In genomic region chr5:126862078-126862477, GRCm38 (mm10) we compare ENCODE assay signal across 21 mouse cellular contexts.
DNase-seq lines count a peak whose midpoint lies in the region; ATAC-seq and TF ChIP-seq lines count a peak whose summit lies in the region.
"Had no signal": no experiment of that assay in that cellular context is flagged by ENCODE, and none has a peak within 500 bp of the region (broad histone marks: within the 10 kb centered on the region; RNA-seq: fewer than 3 reads in every experiment).

No protein-coding gene starts in this region.

- 0 out of 2 replicates have a peak, but pooled peaks have one; percentile 53 for ATAC-seq in liver, embryonic 13.5 days (ENCODE audit: low read depth)
- ATAC-seq in liver, embryonic 11.5 days (replicated peaks; ENCODE audit: low FRiP score) = no peak
- peak; percentile 72; the same call in 1 of the 2 replicates for ATAC-seq in liver, postnatal 0 days
- ATAC-seq: activated CD4-positive, CD25-positive, alpha-beta regulatory T cell, adult 4 months; CD4-positive, CD25-positive, alpha-beta regulatory T cell, adult 4 months; Patski had no signal

- TF ChIP-seq EP300 in liver, postnatal 0 days (IDR thresholded peaks at IDR 0.05; ENCODE audit: low read depth) = no peak

- H3K4me3 ChIP-seq in liver, embryonic 13.5 days (replicated peaks) = no peak overlapping the region
- H3K4me3 ChIP-seq in liver, embryonic 11.5 days (ENCODE audit: low read depth, low read length) = no peak overlapping the region
- H3K4me3 ChIP-seq in liver, postnatal 0 days (ENCODE audit: low read depth, low read length) = no peak overlapping the region

- WGBS in liver, embryonic 13.5 days (ENCODE audit: insufficient replicate concordance) = 50% methylated on average over 1 of the region's 1 CpGs
- WGBS in liver, embryonic 11.5 days = 76% methylated on average over 1 of the region's 1 CpGs
- 67% methylated on average over 1 of the region's 1 CpGs for WGBS in liver, postnatal 0 days (ENCODE audit: insufficient replicate concordance)

- no peaks in the 10 kb centered on the region for H3K4me1 ChIP-seq in liver, embryonic 13.5 days (replicated peaks)
- H3K4me1 ChIP-seq in liver, embryonic 11.5 days (replicated peaks; ENCODE audit: control insufficient read depth, insufficient read depth, low read length) = no peaks in the 10 kb centered on the region
- no peaks in the 10 kb centered on the region for H3K4me1 ChIP-seq in liver, postnatal 0 days (ENCODE audit: insufficient read depth)

- no peaks in the 10 kb centered on the region for H3K27me3 ChIP-seq in liver, embryonic 13.5 days
- no peaks in the 10 kb centered on the region for H3K27me3 ChIP-seq in liver, embryonic 11.5 days (replicated peaks; ENCODE audit: control insufficient read depth, insufficient read depth, low read length)
- H3K27me3 ChIP-seq in liver, postnatal 0 days (ENCODE audit: insufficient read depth, low read length) = no peaks in the 10 kb centered on the region
- H3K27me3 ChIP-seq: CH12.LX, Patski had no signal

- H3K36me3 ChIP-seq in liver, embryonic 13.5 days = no peaks in the 10 kb centered on the region
- H3K36me3 ChIP-seq in liver, embryonic 11.5 days (ENCODE audit: control insufficient read depth, insufficient read depth, low read length) = no peaks in the 10 kb centered on the region
- H3K36me3 ChIP-seq in liver, postnatal 0 days (replicated peaks; ENCODE audit: insufficient read depth, low read length) = no peaks in the 10 kb centered on the region
- H3K36me3 ChIP-seq: G1E had no signal

- intact Hi-C loops in heart, postnatal 25 days (cut with DNase I) = no loop called here

- no peak overlapping the region for H3K4me2 ChIP-seq in liver, embryonic 13.5 days
- H3K4me2 ChIP-seq in liver, embryonic 11.5 days = no peak overlapping the region
- H3K4me2 ChIP-seq in liver, postnatal 0 days (ENCODE audit: low read depth, low read length) = no peak overlapping the region

- no peak overlapping the region for H3K27ac ChIP-seq in liver, embryonic 13.5 days
- H3K27ac ChIP-seq in liver, embryonic 11.5 days (ENCODE audit: low read depth, low read length) = no peak overlapping the region
- no peak overlapping the region for H3K27ac ChIP-seq in liver, postnatal 0 days (ENCODE audit: low read depth)

- H3K9me3 ChIP-seq in liver, embryonic 13.5 days (replicated peaks) = 0 out of 2 replicates have a peak, but pooled peaks cover 6% of the 10 kb centered on the region
- no peaks in the 10 kb centered on the region for H3K9me3 ChIP-seq in liver, embryonic 11.5 days (ENCODE audit: control insufficient read depth, low read length)
- H3K9me3 ChIP-seq in liver, postnatal 0 days (ENCODE audit: low read length) = no peaks in the 10 kb centered on the region

- no peak overlapping the region for H3K9ac ChIP-seq in liver, embryonic 13.5 days
- H3K9ac ChIP-seq in liver, embryonic 11.5 days (ENCODE audit: low read depth, low read length) = no peak overlapping the region
- H3K9ac ChIP-seq in liver, postnatal 0 days (replicated peaks) = no peak overlapping the region

- no peak for TF ChIP-seq CTCF in liver, postnatal 0 days (IDR thresholded peaks at IDR 0.05; ENCODE audit: low read depth)

- DNase-seq in heart, adult 11 months = peak; percentile 18
- DNase-seq in heart, postnatal 25 days (ENCODE audit: low spot score) = no peak
- DNase-seq in liver, embryonic 13.5 days = no peak
- no peak for DNase-seq in liver, embryonic 11.5 days (ENCODE audit: low spot score)
- DNase-seq in liver, postnatal 0 days = no peak
- DNase-seq in liver = no peak
- DNase-seq: adrenal gland, adult 2 months; adrenal gland, adult 8-10 months; adrenal gland, postnatal 10 days; adrenal gland, postnatal 14 days; adrenal gland, postnatal 25 days; adrenal gland, postnatal 36 days; B cell, adult 2 months; cerebellum, adult 11 months; cerebellum, adult 11-12 months; cerebellum, adult 18-20 months had no signal
